Mouse (Mus musculus) T-helper 17 cell (primary cell): ENCODE measurements around the gene B4galt3.
"Not testable (repeated sequence)": the region's sequence is repeated elsewhere in the genome, so short reads cannot be mapped to it uniquely, and the experiment has no call there.

Source experiments
- in situ Hi-C, 2 experiments: fragments of 300-600 bp; cut with MboI, MseI; formaldehyde crosslinking; loops; 1 replicate in 1 of 2; 2 replicates in 1 of 2; pipeline ENCODE4 v1.15.1; 2025; ENCODE audit warnings: high pct_unique_total_duplicates in 2 of 2

B4galt3 gene

GRCm38 (mm10) chr1:171239992-171240744, 30.0 kb upstream of the B4galt3 start:
- in situ Hi-C loops, result no loop called here

GRCm38 (mm10) chr1:171240911-171241310, 29.2 kb upstream of the B4galt3 start:
- in situ Hi-C loops, result no loop called here

- in situ Hi-C loops, result not testable (repeated sequence)
Measured at GRCm38 (mm10) chr1:171241952-171242351, 28.2 kb upstream of the B4galt3 start.

GRCm38 (mm10) chr1:171245353-171245752, 24.8 kb upstream of the B4galt3 start:
- in situ Hi-C loops, result no loop called here

GRCm38 (mm10) chr1:171246709-171247452, 23.2 kb upstream of the B4galt3 start:
- in situ Hi-C loops, result no loop called here

GRCm38 (mm10) chr1:171247453-171247841, 22.7 kb upstream of the B4galt3 start:
- in situ Hi-C loops, result no loop called here

GRCm38 (mm10) chr1:171247916-171248315, 22.2 kb upstream of the B4galt3 start:
- in situ Hi-C loops, result no loop called here

GRCm38 (mm10) chr1:171248386-171249226, 21.5 kb upstream of the B4galt3 start:
- in situ Hi-C loops, result no loop called here

GRCm38 (mm10) chr1:171249913-171250600, 20.1 kb upstream of the B4galt3 start, which contains the start of gene Adamts4:
Gene Adamts4, plus strand, starts transcription at chr1:171250421.
- in situ Hi-C loops, result loop anchor here in 1 of 2 experiments (10.0 to 25.0 kb wide), 2 partner anchors 135 to 363 kb away; partner anchors contain the start of genes Cfap126, Dusp12 and Gm26620

GRCm38 (mm10) chr1:171250680-171251593, 19.2 kb upstream of the B4galt3 start, which contains the start of gene Ndufs2:
Gene Ndufs2, minus strand, starts transcription at chr1:171251388.
- in situ Hi-C loops, result loop anchor here in 1 of 2 experiments (10.0 to 25.0 kb wide), 2 partner anchors 136 to 364 kb away; partner anchors contain the start of genes Cfap126, Dusp12 and Gm26620

GRCm38 (mm10) chr1:171251594-171252324, 18.4 kb upstream of the B4galt3 start:
- in situ Hi-C loops, result loop anchor here in 1 of 2 experiments (10.0 to 25.0 kb wide), 2 partner anchors 137 to 364 kb away; partner anchors contain the start of genes Cfap126, Dusp12 and Gm26620

- in situ Hi-C loops, result loop anchor here in 1 of 2 experiments (10.0 to 25.0 kb wide), 2 partner anchors 138 to 365 kb away; partner anchors contain the start of genes Cfap126, Dusp12 and Gm26620
Measured at GRCm38 (mm10) chr1:171252415-171252814, 17.7 kb upstream of the B4galt3 start.

- in situ Hi-C loops, result loop anchor here in 1 of 2 experiments (10.0 to 25.0 kb wide), 2 partner anchors 141 to 369 kb away; partner anchors contain the start of genes Cfap126, Dusp12 and Gm26620
Measured at GRCm38 (mm10) chr1:171256095-171256818, 13.9 kb upstream of the B4galt3 start.

GRCm38 (mm10) chr1:171256937-171257548, 13.1 kb upstream of the B4galt3 start:
- in situ Hi-C loops, result loop anchor here in 1 of 2 experiments (10.0 to 25.0 kb wide), 2 partner anchors 142 to 370 kb away; partner anchors contain the start of genes Cfap126, Dusp12 and Gm26620

GRCm38 (mm10) chr1:171257781-171258180, 12.3 kb upstream of the B4galt3 start:
- in situ Hi-C loops, result loop anchor here in 1 of 2 experiments (10.0 to 25.0 kb wide), 2 partner anchors 143 to 370 kb away; partner anchors contain the start of genes Cfap126, Dusp12 and Gm26620

GRCm38 (mm10) chr1:171258921-171259320, 11.2 kb upstream of the B4galt3 start:
- in situ Hi-C loops, result loop anchor here in 1 of 2 experiments (10.0 to 25.0 kb wide), 2 partner anchors 144 to 372 kb away; partner anchors contain the start of genes Cfap126, Dusp12 and Gm26620

- in situ Hi-C loops, result loop anchor here in 1 of 2 experiments (25.0 kb wide), 1 partner anchor 373 kb away; the partner anchor contains the start of genes Dusp12 and Gm26620
Measured at GRCm38 (mm10) chr1:171260316-171260715, 9.8 kb upstream of the B4galt3 start.
